Mouse (Mus musculus) B cell, adult 62 days (primary cell): ENCODE data around the gene Fcmr. TPM values are rescaled to one million over a fixed set of nuclear protein-coding genes. Genes with fewer than 3 reads are reported as not detected.

Experiments
- total RNA-seq: library from RNA; stranded (reverse); gene quantifications from 4 replicates; pipeline ENCODE4 v1.2.4, GENCODE M21; 2023

The Fcmr gene
- total RNA-seq = 862 to 992 TPM (median 907 TPM) in 4 replicates

DNA sequence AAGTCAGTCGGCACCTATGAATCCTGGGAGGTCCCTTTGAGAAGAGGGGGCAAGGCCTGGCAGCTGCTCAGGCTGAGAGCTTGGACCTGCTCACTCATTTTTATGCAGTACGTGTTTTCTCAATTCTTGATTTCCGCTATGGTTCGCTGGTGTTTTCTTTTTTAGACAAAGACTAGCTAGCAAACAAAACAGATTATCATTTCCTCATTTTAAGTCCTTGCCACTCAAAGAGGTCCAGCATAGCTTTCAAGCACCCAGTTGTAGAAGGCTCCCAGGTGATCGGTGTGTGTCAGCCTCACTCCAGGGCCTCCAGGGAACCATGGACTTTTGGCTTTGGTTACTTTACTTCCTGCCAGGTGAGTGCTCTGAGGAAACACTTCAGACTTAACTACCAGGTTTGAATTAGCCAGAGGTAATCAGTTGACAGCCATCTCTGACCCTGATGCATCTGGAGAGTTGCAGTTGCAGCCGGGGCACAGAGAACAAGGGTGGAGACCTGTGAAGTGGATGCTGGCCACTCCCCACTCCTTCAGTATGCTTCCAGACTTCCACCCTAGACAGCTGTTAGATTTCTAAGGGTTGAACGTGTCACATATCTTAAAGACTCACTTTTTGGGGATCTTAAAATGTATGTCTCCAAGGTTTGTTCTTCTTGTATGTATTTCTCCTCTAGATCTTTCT, at the start of gene Fcmr:
Gene Fcmr, plus strand, starts transcription at position 129 of the 681 bp plus-strand sequence.

DNA sequence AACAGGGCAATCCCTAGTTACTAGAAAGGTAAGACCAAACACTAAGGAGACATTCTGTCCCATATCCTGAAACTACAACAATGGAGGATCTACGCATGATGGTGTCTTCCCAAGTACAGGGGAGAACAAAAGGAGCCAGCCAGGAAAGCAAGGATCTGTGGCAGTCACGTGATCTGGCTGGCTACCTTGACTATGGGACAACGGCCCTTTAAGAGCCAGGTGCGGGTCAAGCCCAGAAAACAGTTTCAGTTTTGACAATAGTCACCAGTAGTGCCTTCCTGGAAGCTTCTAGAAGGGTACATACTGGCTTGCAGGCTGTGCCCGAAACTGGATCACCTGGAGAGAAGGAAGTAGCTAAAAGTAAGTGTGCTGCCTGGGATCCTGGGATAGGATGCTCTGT, 39.0 kb upstream of the Fcmr start, which contains the start of gene Pigr:
Gene Pigr, plus strand, starts transcription at position 237 of the 400 bp plus-strand sequence.

DNA sequence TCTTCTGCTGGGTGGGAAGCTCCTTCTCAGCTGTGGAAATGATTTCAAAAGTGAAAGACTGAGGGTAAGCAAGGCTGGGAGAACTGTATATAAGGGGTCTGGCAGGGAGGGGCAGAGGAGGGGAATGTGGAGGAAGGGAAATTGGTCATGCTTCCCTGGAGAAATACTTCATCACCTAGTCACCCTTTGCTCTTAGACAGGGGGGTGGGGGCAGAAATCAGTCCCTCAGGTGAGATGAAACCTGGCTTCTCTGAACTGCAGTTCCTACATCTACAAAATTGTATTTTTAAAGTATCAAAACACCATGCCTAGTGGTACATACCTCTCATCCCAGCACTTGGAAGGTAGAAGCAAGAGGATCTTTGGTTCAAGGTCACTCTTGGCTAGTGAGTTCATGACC, 21.9 kb downstream of the Fcmr start, which contains the start of gene Il24:
Gene Il24, minus strand, starts transcription at position 101 of the 400 bp plus-strand sequence.

DNA sequence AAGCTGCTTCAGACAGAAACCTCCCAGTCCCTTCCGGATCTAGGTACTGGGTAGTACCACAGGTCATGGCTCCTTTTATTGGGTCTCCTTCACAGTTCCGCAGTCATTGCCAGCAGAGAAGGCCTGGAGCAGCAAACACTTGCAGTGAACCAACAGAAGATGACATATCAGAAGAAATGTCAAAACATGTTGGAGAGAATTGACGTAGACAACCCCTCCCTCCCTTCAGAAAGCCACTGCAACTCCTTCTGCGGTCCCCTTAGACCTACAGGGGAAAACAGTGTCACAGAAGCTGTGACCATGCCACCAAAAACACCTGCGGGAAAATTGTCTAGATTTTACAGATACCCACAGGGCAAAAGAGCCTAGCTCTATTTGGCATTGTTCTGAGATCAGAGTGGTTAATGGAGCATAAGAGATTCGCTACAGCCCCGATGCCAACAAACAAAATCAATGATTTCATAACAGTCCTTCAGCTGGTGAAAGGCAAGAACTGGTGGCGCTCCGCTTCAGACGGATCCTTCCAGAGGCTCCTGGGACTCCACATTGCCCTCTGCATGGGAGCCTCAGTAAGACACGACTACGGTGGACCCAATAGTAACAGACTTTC, 46.0 kb downstream of the Fcmr start, which contains the start of gene Il20:
Gene Il20, minus strand, starts transcription at position 51 of the 610 bp plus-strand sequence.

Other genes starting within 250 kb of the Fcmr start
- gene Zp3r, start 236.0 kb upstream of the Fcmr start, total RNA-seq = 0.31 TPM in 1 of 4 replicates, not detected in the others
- not detected in 4 replicates for gene C4bp, start 204.0 kb upstream of the Fcmr start, total RNA-seq
- gene Gm29427, start 149.9 kb upstream of the Fcmr start, total RNA-seq = not detected in 4 replicates
- gene Yod1, start 148.3 kb upstream of the Fcmr start, total RNA-seq = 11.3 to 12.6 TPM (median 11.6 TPM) in 4 replicates
- 20.4 to 25.6 TPM (median 24.3 TPM) in 4 replicates for gene Pfkfb2, start 136.4 kb upstream of the Fcmr start, total RNA-seq
- gene AA986860, start 133.7 kb upstream of the Fcmr start, total RNA-seq = 0.55 to 0.92 TPM (median 0.83 TPM) in 4 replicates
- gene Fcamr, start 64.8 kb upstream of the Fcmr start, total RNA-seq = not detected in 4 replicates
- gene Pigr, start 39.0 kb upstream of the Fcmr start, total RNA-seq = 2.4 to 3.7 TPM (median 2.7 TPM) in 4 replicates
- gene Il24, start 21.8 kb downstream of the Fcmr start, total RNA-seq = not detected in 4 replicates
- gene Il20, start 45.8 kb downstream of the Fcmr start, total RNA-seq = not detected in 4 replicates
- gene Il19, start 74.4 kb downstream of the Fcmr start, total RNA-seq = not detected in 4 replicates
- gene Il10, start 154.2 kb downstream of the Fcmr start, total RNA-seq = 2.4 to 3.6 TPM (median 3.3 TPM) in 4 replicates
- 102 to 104 TPM (median 103 TPM) in 4 replicates for gene Mapkapk2, start 232.2 kb downstream of the Fcmr start, total RNA-seq